Mouse (Mus musculus): ENCODE results near the gene Marveld2.

Marveld2 gene

GRCm38 (mm10) chr13:100616181-100617087, at the start of gene Marveld2:
TSS of gene Marveld2 (minus strand) at chr13:100616971.
- peak; percentile 66 to 75 for DNase-seq

DNA sequence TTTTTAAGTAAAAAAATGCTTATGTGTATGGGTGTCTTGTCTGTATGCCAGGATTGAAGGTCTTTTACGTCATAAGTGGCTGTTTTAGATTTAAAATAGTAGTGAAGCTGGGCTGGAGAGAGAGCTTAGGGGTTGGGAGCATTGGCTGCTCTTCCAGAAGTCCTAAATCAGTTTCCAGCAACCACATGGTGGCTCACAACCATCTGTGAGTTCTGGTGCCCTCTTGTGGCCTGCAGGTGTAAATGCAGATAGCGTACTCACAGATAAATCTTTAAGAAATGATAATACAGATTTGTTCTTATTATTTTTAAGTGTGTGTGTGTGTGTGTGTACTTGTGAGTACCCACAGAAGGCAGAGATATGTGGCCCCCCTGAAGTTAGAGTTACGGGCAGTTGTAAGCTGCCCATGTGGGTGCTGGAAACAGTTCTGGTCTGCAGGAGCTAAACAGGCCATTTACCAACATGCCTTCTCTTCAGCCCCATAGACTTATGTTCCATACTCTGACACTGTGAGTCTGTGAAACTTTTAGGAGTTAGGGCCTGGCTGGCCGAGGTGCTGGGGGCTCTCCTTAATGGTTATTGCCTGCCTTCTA, 43.2 kb upstream of the Marveld2 start:
- DNase-seq = peak in 1 of 2 experiments; percentile 43

- DNase-seq = no peak
These were observed 41.3 kb upstream of the Marveld2 start for GRCm38 (mm10) chr13:100658091-100658490.

DNA sequence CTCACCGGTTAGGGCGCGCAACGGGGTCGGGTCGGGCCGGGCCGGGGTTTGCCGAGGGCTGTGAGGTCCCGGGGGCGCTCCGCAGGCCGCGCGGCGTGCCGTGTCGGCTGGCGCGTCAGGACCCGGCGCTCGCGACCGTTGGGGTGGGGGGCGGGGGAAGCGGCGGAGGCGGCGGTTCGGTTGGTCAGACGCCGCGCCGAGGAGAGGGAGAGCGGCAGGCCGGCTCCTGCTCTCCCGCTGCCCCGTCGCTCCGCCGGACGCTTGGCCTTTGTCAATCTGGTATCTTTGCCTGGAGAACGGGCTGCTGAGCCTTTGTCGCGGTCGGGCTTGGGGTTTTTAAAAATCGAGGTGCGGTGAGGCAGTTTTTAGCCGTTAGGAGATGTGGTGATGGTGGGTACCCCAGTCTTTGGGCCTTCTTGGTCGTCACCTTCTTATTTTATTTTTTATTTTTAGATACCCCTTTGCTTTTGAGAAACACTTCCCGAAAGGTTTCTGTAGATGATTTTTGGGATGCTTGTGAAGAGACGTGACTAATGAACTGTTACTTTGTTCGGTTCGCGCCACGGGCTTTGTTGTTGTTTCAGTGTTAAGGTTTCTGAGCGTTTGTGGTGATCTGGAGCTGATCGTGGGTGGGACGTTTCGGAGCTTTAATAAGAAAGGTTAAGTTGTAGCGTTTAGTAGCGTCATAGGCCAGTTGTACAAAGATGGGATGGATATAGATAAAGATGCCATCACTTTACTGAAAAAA, 34.8 kb upstream of the Marveld2 start, which contains the start of gene Taf9:
TSS of gene Taf9 (plus strand) at position 141 of the 748 bp plus-strand sequence.
- DNase-seq = peak in 1 of 2 experiments; percentile 10

GRCm38 (mm10) chr13:100650550-100651438, 34.0 kb upstream of the Marveld2 start, which contains the start of the genes Ak6 and Rad17:
TSS of gene Ak6 (plus strand) at chr13:100650979.
TSS of gene Rad17 (minus strand) at chr13:100651051.
- peak; percentile 91 to 94 for DNase-seq

GRCm38 (mm10) chr13:100648223-100648622, 31.5 kb upstream of the Marveld2 start:
- no peak for DNase-seq

DNA sequence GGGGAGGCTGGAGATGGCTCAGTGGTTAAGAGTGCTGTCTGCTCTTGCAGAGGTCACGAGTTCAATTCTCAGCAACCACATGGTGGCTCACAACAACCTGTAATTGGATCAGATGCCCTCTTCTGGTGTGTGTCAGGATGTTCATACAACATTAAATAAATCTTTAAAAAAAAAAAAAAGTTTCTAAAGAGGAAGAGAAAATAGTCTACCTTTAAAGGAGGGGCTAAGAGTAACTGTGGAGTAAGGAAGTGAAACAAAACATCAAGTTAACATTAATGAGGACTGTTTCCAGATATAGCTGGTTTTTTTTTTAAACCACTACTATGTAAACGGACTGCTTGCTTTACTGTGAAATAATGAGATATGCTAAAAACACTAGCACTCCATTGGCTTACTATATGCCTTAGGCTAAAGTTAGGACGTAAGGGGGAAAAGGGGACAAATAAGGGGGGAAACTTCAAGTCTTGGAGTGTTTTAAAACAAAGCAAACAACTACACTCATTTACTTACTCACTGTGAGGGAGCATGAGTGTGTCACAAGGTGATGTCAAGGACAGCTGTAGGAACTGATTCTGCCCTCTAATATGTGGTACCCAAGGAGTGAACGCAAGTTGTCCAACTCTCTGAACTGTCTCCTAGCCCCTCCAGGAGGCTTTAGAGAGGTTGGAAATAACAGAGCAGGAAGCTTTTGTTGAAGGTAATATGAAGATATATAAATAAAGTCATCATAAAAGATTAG, 25.9 kb upstream of the Marveld2 start:
- DNase-seq = no peak

- no peak for DNase-seq
These were observed 17.4 kb upstream of the Marveld2 start for GRCm38 (mm10) chr13:100634106-100634691.

GRCm38 (mm10) chr13:100622241-100622640, 5.5 kb upstream of the Marveld2 start:
- no peak for DNase-seq

DNA sequence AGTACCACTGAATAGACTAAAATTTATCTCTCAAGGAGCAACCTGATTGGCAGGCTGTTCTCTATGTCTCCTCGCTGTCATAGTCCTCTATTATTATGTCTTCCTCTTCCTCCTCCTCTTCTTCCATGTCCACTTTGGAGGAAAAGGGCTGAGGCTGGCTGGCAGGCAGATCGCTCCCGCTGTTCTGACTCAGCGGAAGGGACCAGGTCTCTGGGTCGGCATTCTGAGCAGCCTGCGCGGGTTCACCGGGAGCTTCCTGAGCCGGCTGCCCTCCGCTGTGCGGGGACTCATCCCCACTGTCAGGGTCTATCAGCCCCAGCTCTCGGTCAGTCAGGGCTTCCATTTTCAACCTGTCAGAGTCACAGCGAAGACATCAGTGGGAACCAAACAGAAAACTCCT, 812 bp upstream of the Marveld2 start:
- DNase-seq = no peak

GRCm38 (mm10) chr13:100612903-100613302, 3.9 kb downstream of the Marveld2 start:
- DNase-seq = no peak

GRCm38 (mm10) chr13:100612251-100612650, 4.5 kb downstream of the Marveld2 start:
- no peak for DNase-seq

DNA sequence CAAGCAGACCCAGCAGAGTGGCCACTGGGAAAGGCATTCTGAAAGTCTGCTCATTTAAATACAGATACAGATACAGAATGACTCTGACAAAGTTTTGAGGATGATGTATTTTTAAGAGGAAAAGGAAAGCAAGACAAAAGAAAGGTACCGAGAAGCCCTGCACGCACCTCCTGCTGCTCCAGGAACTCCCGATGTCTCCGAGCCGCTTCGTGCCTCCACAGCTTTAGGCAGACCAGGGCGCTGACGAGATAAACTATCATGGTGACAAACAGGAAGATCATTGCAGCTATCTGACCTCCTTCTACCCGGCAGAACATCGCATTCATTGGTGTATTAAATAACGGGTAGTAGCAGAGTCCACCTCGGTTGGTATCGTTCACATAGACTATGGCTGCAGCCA, 5.5 kb downstream of the Marveld2 start:
- no peak for DNase-seq

- DNase-seq = no peak
These were observed 9.0 kb downstream of the Marveld2 start for GRCm38 (mm10) chr13:100607756-100608155.

GRCm38 (mm10) chr13:100605845-100606244, 10.9 kb downstream of the Marveld2 start:
- no peak for DNase-seq

DNA sequence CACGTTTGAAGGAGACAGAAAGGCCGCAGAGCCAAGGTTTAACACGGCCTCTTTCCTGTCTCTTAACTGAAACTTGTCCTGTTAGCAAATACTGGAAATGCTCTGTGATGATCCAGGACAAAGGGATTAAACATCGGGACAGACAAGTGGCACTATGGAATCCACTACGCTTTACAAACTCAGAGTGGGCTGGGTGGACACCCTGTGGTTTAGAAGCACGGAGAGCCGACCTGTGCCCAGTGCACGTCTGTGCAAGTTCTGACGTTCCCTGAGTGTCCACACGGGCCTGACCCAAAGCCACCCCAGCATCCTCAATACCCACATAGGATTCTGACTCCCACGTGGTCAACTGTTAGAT, 13.1 kb downstream of the Marveld2 start:
- no peak for DNase-seq

DNA sequence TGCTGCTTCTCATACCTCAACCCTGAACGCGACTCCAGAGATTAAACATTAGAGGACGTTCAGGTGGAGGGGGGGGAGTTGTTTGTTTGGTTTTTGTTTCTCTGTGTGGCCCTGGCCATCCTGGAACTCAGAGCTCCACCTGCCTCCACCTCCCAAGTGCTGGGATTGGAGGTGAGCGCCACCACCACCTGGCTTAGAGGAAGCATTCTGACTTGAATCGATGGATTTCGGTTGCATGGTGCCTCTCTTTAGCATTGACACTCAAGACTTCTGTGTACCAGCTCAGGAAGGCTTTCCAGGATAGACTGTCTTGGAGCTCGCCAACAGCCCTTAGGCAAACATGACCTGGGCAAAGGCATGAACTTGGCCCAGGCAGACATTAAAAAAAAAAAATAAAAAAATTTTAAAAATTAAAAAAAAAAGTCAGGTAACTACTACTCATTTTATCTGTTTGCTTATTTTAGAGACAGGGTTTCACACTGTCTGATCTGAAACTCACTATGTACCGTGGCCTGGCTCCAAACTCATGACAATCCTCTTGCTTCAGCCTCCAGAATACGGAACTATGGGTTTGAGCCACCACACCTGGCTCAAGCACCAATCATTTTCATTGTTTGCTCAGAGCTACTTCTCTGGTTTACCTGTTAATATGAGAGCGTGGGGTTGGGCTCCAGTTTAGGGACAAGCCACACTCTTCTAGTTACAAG, 13.6 kb downstream of the Marveld2 start:
- no peak for DNase-seq

- peak; percentile 70 to 85 for DNase-seq
These were observed 14.4 kb downstream of the Marveld2 start for GRCm38 (mm10) chr13:100602239-100602902.

DNA sequence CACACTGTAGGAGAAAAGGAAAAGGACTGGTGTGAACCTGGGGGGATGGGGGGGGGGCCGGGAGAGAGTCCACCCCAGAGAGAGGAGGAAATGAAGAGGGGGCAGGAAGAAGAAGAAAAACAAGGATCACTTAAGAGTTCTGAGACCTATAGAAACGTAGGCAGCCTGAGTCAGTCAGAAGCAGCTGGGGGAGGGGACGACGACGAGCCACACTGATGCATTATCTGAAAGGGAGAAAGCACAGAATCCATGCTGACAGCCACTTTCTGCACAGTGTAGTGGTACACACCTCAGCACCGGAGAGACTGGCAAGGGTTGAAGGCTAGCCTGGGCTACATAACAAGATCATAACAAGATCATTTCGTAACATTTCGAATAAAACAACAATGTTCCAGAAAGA, 15.7 kb downstream of the Marveld2 start:
- no peak for DNase-seq

GRCm38 (mm10) chr13:100600317-100600716, 16.5 kb downstream of the Marveld2 start:
- no peak for DNase-seq
